Mouse (Mus musculus): ENCODE data around the gene Gm45021. TPM values are rescaled to one million over a fixed set of nuclear protein-coding genes. Genes with fewer than 3 reads are reported as not detected.

The Gm45021 gene
- total and polyA plus RNA-seq, 3 experiments, result not detected

GRCm38 (mm10) chr6:48645660-48646308 is 56.4 kb downstream of the Gm45021 start:
- peak overlapping the region in 2 of 3 experiments; percentile 26 to 33 for H3K4me3 ChIP-seq (replicated peaks in 1 of 3; ENCODE audit: low read depth in 2 of 3, low read length in 2 of 3, poor library complexity in 1 of 3)
- peak overlapping the region; percentile 55; the same call in 1 of the 2 replicates for H3K27ac ChIP-seq (ENCODE audit: insufficient read depth, low read depth)
- TF ChIP-seq CTCF (conservative IDR thresholded peaks at IDR 0.05 in 1 of 2, IDR thresholded peaks at IDR 0.05 in 1 of 2; ENCODE audit: low read depth in 2 of 2, low read length in 2 of 2) (peak; percentile 71 to 95), MAX (IDR thresholded peaks at IDR 0.05; ENCODE audit: low read length) (peak; percentile 54), ZNF384 (IDR thresholded peaks at IDR 0.05; ENCODE audit: low read depth, low read length) (peak; percentile 26; the same call in 1 of the 2 replicates), MEF2A (IDR thresholded peaks at IDR 0.05; ENCODE audit: borderline replicate concordance, low read depth, low read length) (no peak; the same call in 1 of the 2 replicates), ELF1 (IDR thresholded peaks at IDR 0.05; ENCODE audit: low read depth, low read length) (peak; percentile 36; the same call in 1 of the 2 replicates), MYC (IDR thresholded peaks at IDR 0.05; ENCODE audit: low read depth, low read length) (0 out of 2 replicates have a peak, but pooled peaks have one; percentile 66), CHD1 (IDR thresholded peaks at IDR 0.05; ENCODE audit: low read depth, low read length) (0 out of 2 replicates have a peak, but pooled peaks have one; percentile 63), NRF1 (IDR thresholded peaks at IDR 0.05; ENCODE audit: low read depth, low read length) (no peak; the same call in 1 of the 2 replicates), ZC3H11A (IDR thresholded peaks at IDR 0.05; ENCODE audit: low read depth, low read length) (peak; percentile 75), MAZ (IDR thresholded peaks at IDR 0.05; ENCODE audit: low read depth, low read length) (0 out of 2 replicates have a peak, but pooled peaks have one; percentile 17), MXI1 (IDR thresholded peaks at IDR 0.05; ENCODE audit: low read depth, low read length) (0 out of 2 replicates have a peak, but pooled peaks have one; percentile 22), SMC3 (IDR thresholded peaks at IDR 0.05; ENCODE audit: low read depth, low read length) (peak; percentile 94), UBTF (IDR thresholded peaks at IDR 0.05; ENCODE audit: low read depth, low read length) (no peak), SIN3A (IDR thresholded peaks at IDR 0.05; ENCODE audit: low read length) (0 out of 2 replicates have a peak, but pooled peaks have one; percentile 31), TBP (conservative IDR thresholded peaks at IDR 0.05; ENCODE audit: low read depth, low read length) (no peak), RAD21 (IDR thresholded peaks at IDR 0.05; ENCODE audit: low read depth, low read length) (peak; percentile 96)
- peaks cover 8% of the 10 kb centered on the region for H3K9me3 ChIP-seq (replicated peaks; ENCODE audit: low read length)
- H3K9ac ChIP-seq (ENCODE audit: insufficient read depth, low read depth), result peak overlapping the region; percentile 55
- peak; percentile 89 for DNase-seq (ENCODE audit: extremely low read depth)
- dilution Hi-C loops (cut with MboI; ENCODE audit: extremely low pct_ligation_motif_present, extremely low pct_unique_long_range_greater_than_20kb, low sequenced_read_pairs) (loop anchor here (25.0 kb wide), 1 partner anchor 117 kb away; the partner anchor contains the start of gene Gimap3), in situ Hi-C loops (cut with MboI; ENCODE audit: low pct_ligation_motif_present, low pct_unique_long_range_greater_than_20kb, low sequenced_read_pairs) (loop anchor here (5.0 to 25.0 kb wide), 5 partner anchors 37 to 468 kb away; partner anchors contain the start of genes Doxl2, Gimap3 and Gimap4)
- peaks cover 20 to 26% of the 10 kb centered on the region in 2 experiments for H3K36me3 ChIP-seq (replicated peaks in 1 of 2; ENCODE audit: control insufficient read depth in 1 of 2, insufficient read depth in 1 of 2, low read length in 1 of 2)
- peaks cover 17 to 50% of the 10 kb centered on the region in 2 experiments for H3K4me1 ChIP-seq (ENCODE audit: control insufficient read depth in 1 of 2, insufficient read depth in 2 of 2)
- peaks cover 26% of the 10 kb centered on the region for H3K79me2 ChIP-seq (replicated peaks; ENCODE audit: control insufficient read depth, extremely low read depth, insufficient read depth, poor library complexity, severe bottlenecking)
- H3K4me2 ChIP-seq (ENCODE audit: insufficient read depth, low read depth, poor library complexity, severe bottlenecking), result peak overlapping the region; percentile 76
- H3K27me3 ChIP-seq (replicated peaks), result no peaks in the 10 kb centered on the region

DNA sequence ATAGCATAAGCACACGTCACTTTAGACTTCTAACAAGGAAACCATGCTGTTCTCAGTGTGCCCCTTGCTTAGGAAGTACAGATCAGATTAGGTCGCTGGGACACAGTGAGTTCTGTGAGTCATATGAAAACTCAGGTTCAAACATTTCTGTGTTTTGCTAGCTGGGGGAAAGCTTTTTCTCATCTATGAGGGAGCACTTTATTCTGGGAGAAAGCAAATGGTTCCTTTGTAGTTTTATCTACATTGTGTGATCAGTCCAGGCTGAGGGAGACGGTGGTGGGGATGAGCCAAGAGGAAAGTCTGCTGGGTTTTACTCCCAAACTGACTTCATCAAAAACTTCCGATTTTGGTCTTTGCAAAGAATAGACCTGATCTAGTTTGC is 56.9 kb downstream of the Gm45021 start:
- H3K9me3 ChIP-seq (replicated peaks; ENCODE audit: low read length), result peaks cover 8% of the 10 kb centered on the region
- DNase-seq (ENCODE audit: extremely low read depth), result no peak
- TF ChIP-seq ZKSCAN1 (IDR thresholded peaks at IDR 0.05; ENCODE audit: borderline replicate concordance, low read depth, low read length) (no peak), TBP (conservative IDR thresholded peaks at IDR 0.05; ENCODE audit: low read depth, low read length) (no peak), RAD21 (IDR thresholded peaks at IDR 0.05; ENCODE audit: low read depth, low read length) (no peak), HCFC1 (IDR thresholded peaks at IDR 0.05; ENCODE audit: low read depth, low read length) (no peak), ZC3H11A (IDR thresholded peaks at IDR 0.05; ENCODE audit: low read depth, low read length) (no peak), CHD1 (IDR thresholded peaks at IDR 0.05; ENCODE audit: low read depth, low read length) (no peak), JUN (IDR thresholded peaks at IDR 0.05; ENCODE audit: insufficient read depth, low read depth, low read length) (peak; percentile 9; the same call in 1 of the 2 replicates), TCF12 (IDR thresholded peaks at IDR 0.05; ENCODE audit: low read depth, low read length) (0 out of 2 replicates have a peak, but pooled peaks have one; percentile 3)
- H3K4me2 ChIP-seq (ENCODE audit: insufficient read depth, low read depth, poor library complexity, severe bottlenecking), result no peak overlapping the region
- in situ Hi-C loops (cut with MboI; ENCODE audit: low pct_ligation_motif_present, low pct_unique_long_range_greater_than_20kb, low sequenced_read_pairs) (loop anchor here (5.0 to 25.0 kb wide), 5 partner anchors 36 to 469 kb away; partner anchors contain the start of genes Doxl2, Gimap3 and Gimap4), dilution Hi-C loops (cut with MboI; ENCODE audit: extremely low pct_ligation_motif_present, extremely low pct_unique_long_range_greater_than_20kb, low sequenced_read_pairs) (loop anchor here (25.0 kb wide), 1 partner anchor 116 kb away; the partner anchor contains the start of gene Gimap3)
- no peaks in the 10 kb centered on the region for H3K27me3 ChIP-seq (replicated peaks)
- H3K27ac ChIP-seq (ENCODE audit: insufficient read depth, low read depth), result peak overlapping the region; percentile 55
- peaks cover 27% of the 10 kb centered on the region for H3K79me2 ChIP-seq (replicated peaks; ENCODE audit: control insufficient read depth, extremely low read depth, insufficient read depth, poor library complexity, severe bottlenecking)
- H3K9ac ChIP-seq (ENCODE audit: insufficient read depth, low read depth), result peak overlapping the region; percentile 9; the same call in 1 of the 2 replicates
- peaks cover 17 to 45% of the 10 kb centered on the region in 2 experiments for H3K4me1 ChIP-seq (ENCODE audit: control insufficient read depth in 1 of 2, insufficient read depth in 2 of 2)
- H3K36me3 ChIP-seq (replicated peaks in 1 of 2; ENCODE audit: control insufficient read depth in 1 of 2, insufficient read depth in 1 of 2, low read length in 1 of 2), result peaks cover 26 to 31% of the 10 kb centered on the region in 2 experiments
- H3K4me3 ChIP-seq (replicated peaks in 1 of 3; ENCODE audit: low read depth in 2 of 3, low read length in 2 of 3, poor library complexity in 1 of 3), result no peak overlapping the region
